Mouse (Mus musculus) erythroblast, embryonic 14.5 days (primary cell): ENCODE measurements around the gene Tm9sf3.

Source experiments
- GATA1 ChIP-seq: IDR thresholded peaks from 2 replicates; pipeline ENCODE4 v1.6.1; 2012; ENCODE audit warnings: low read length, inconsistent platforms, mixed read lengths
- TAL1 ChIP-seq: IDR thresholded peaks from 3 replicates; pipeline ENCODE4 v1.6.1; 2012; ENCODE audit warnings: low read length, inconsistent platforms, mixed read lengths

- TF ChIP-seq GATA1 (no peak), TAL1 (no peak)
Measured at GRCm38 (mm10) chr19:41177331-41177730, 86.5 kb downstream of the Tm9sf3 start.
